Mouse (Mus musculus) bone marrow macrophage, adult 2 months (primary cell): ENCODE measurements around the gene Smpdl3a.

Experiments
- CTCF ChIP-seq: IDR thresholded peaks from 2 replicates; pipeline ENCODE4 v1.5.1; 2012; ENCODE audit warnings: low read depth, mild to moderate bottlenecking, low read length, moderate library complexity
- POLR2A ChIP-seq: IDR thresholded peaks from 2 replicates; pipeline ENCODE4 v1.6.1; 2012; ENCODE audit warnings: mild to moderate bottlenecking, low read depth, low read length, borderline replicate concordance

DNA sequence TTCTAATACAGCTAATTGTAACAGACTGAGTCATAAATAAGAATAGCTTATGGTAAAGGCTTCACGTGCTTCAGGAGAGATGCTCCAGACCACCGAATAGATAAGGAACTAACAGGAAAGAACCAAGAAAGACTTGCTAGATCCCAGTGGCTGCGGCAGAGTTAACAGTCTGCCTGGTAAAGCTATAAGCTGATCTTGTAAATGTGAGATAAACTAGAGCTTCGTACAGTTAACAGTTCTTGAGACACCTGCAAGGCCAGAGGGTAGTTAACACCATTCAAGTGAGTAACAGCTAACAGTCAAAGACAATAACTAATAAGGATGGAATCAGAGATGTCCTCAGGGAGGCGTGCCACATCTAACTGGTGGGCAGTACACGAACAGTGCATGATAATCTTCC is 21.7 kb downstream of the Smpdl3a start:
- no peak for TF ChIP-seq POLR2A
- no peak for TF ChIP-seq CTCF
